Mouse (Mus musculus) liver, adult 2 months (tissue): ENCODE results near the gene Pus7l. TPM values are rescaled to one million over a fixed set of nuclear protein-coding genes. Genes with fewer than 3 reads are reported as not detected.

Experiments
- DNase-seq: peaks from one replicate; pipeline ENCODE4 v3.0.0-alpha.2; 2011; ENCODE audit warnings: low read depth, low spot score; ENCODE audit errors: extremely low read depth
- H3K27ac ChIP-seq: fragments of 200-500 bp; replicated peaks from 2 replicates; pipeline ENCODE4 v1.5.1; 2012; ENCODE audit warnings: low read depth, mild to moderate bottlenecking, control low read depth, inconsistent platforms, low read length; ENCODE audit not compliant: insufficient read depth
- H3K27me3 ChIP-seq: fragments of 200-500 bp; 2 replicates; pipeline ENCODE4 v1.6.1; 2012; ENCODE audit warnings: mild to moderate bottlenecking, moderate library complexity, low read length, inconsistent platforms; ENCODE audit not compliant: control insufficient read depth, insufficient read depth
- H3K36me3 ChIP-seq: fragments of 200-500 bp; 2 replicates; pipeline ENCODE4 v1.6.1; 2012; ENCODE audit warnings: low read length, inconsistent platforms; ENCODE audit not compliant: control insufficient read depth, insufficient read depth
- H3K4me1 ChIP-seq: fragments of 200-500 bp; 2 replicates; pipeline ENCODE4 v1.6.1; 2011; ENCODE audit warnings: low read length; ENCODE audit not compliant: control insufficient read depth, insufficient read depth
- H3K4me3 ChIP-seq: fragments of 200-500 bp; 2 replicates; pipeline ENCODE4 v1.5.1; 2011; ENCODE audit warnings: low read depth, mild to moderate bottlenecking, control low read depth, low read length, moderate library complexity; ENCODE audit not compliant: insufficient read depth
- H3K79me2 ChIP-seq: fragments of 200-500 bp; 2 replicates; pipeline ENCODE4 v1.6.1; 2012; ENCODE audit warnings: inconsistent platforms, mild to moderate bottlenecking, low read length, moderate library complexity; ENCODE audit not compliant: control insufficient read depth, insufficient read depth
- H3K9ac ChIP-seq: fragments of 200-500 bp; 2 replicates; pipeline ENCODE4 v1.6.1; 2012; ENCODE audit warnings: low read depth, mild to moderate bottlenecking, control low read depth, inconsistent platforms, low read length
- CTCF ChIP-seq: fragments of 200-500 bp; IDR thresholded peaks from 2 replicates; pipeline ENCODE4 v1.5.1; 2011; ENCODE audit warnings: low read depth, low read length, control low read depth
- POLR2A ChIP-seq: fragments of 200-500 bp; IDR thresholded peaks from 2 replicates; pipeline ENCODE4 v1.6.1; 2011; ENCODE audit warnings: low read length, control low read depth; ENCODE audit not compliant: insufficient read depth; ENCODE audit errors: extremely low read depth
- WGBS: fragments of 180-500 bp; shearing (Covaris S2); methylation state at CpG from one replicate; pipeline ENCODE4 v1.1.7; 2018; 5-methylcytosine and 5-hydroxymethylcytosine counted together
- polyA plus RNA-seq: library from polyadenylated mRNA; depleted of rRNA; stranded (reverse); fragments of >200 nt; gene quantifications from 2 replicates; pipeline ENCODE4 v1.2.3, GENCODE M21; 2012
- total RNA-seq: library from RNA; depleted of rRNA; stranded (reverse); fragments of >200 nt; gene quantifications from 2 replicates; pipeline ENCODE4 v1.2.3, GENCODE M21; 2014

Pus7l gene
- total and polyA plus RNA-seq, 2 experiments, result 0.92 to 1.5 TPM

DNA sequence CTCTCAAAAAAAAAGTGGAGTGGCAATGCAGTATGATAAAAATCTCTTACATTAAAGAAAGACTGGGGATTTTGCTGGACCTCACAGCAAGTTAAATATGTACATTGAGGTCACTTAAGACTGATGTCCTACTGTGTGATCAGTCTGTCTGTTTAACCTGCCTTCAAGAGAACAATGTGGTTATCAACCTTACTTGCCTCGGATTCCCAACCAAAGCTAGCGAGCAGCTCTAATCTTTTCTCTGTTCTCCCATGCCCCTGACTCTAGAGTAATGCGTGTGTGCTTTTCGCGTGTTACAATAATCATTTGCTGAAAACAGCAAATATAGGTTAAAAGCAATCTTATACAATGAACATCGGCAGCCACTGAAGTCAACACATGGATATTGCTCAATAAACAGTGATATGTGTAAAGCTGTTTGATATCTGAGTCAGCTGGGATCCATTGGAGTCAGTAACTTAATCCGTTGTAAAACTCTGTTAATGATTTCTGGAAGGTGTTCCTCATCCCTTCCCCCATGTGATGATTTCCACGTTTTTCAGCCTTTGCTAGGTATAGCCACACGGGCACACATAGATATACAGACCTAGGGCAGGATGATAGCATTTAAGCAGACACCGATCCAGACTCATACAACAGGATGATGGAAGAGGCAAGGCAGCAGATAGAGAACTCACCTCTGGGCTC lies 25.3 kb upstream of the Pus7l start:
- TF ChIP-seq CTCF, result no peak
- TF ChIP-seq POLR2A, result no peak
- peaks cover 3% of the 10 kb centered on the region; the same call in 1 of the 2 replicates for H3K4me1 ChIP-seq
- peak; percentile 24 for DNase-seq
- H3K27ac ChIP-seq, result no peak overlapping the region
- 34% methylated on average over 10 of the region's 10 CpGs for WGBS
- peaks cover 12% of the 10 kb centered on the region for H3K36me3 ChIP-seq
- no peak overlapping the region for H3K9ac ChIP-seq
- H3K4me3 ChIP-seq, result no peak overlapping the region
- H3K27me3 ChIP-seq, result no peaks in the 10 kb centered on the region
- H3K79me2 ChIP-seq, result no peaks in the 10 kb centered on the region

DNA sequence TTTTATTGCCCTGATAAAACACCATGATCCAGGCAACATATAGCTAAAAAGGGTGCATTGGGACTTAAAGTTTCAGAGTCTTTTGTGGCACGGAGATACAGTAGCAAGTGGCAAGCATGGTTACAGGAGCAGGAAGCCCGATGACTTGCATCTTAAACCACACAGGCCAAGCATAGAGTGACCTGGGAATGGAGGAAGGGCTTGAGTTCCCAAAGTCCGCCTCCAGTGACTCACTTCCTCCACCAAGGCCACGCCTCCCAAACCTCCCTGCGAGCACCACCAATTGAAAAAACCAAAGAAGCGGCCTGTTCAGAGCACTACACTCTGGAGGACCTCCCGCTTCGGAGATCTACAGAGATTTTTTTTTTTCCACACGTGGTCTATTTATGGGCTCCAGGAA lies 22.5 kb upstream of the Pus7l start:
- DNase-seq, result no peak
- no peak for TF ChIP-seq CTCF
- TF ChIP-seq POLR2A, result no peak
- 82% methylated on average over 9 of the region's 9 CpGs for WGBS
- Histone ChIP-seq H3K4me3 (no peak overlapping the region), H3K27me3 (no peaks in the 10 kb centered on the region), H3K9ac (no peak overlapping the region), H3K4me1 (peaks cover 3% of the 10 kb centered on the region; the same call in 1 of the 2 replicates), H3K27ac (no peak overlapping the region), H3K36me3 (peaks cover 18% of the 10 kb centered on the region), H3K79me2 (no peaks in the 10 kb centered on the region)

DNA sequence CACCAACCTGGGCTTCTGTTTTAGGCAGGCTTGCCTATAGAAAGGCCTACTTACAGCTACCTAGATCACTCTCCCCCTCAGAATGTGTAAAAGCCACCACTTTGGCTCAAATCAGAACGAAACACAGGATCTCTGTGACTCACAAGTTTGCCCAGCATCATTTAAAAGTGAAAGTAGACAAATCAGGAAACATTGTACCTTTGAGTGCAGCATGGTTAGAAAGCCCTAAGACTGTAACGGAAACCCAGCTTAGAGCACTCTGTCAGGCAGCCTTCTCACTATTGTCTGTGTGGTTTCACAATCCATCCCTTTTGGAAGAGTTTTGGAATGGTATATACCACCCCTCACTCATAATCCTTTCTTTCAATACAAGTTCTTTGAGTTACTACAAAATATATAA lies 21.6 kb upstream of the Pus7l start:
- H3K27me3 ChIP-seq, result no peaks in the 10 kb centered on the region
- no peak for DNase-seq
- H3K36me3 ChIP-seq, result peaks cover 21% of the 10 kb centered on the region
- no peaks in the 10 kb centered on the region for H3K79me2 ChIP-seq
- H3K9ac ChIP-seq, result no peak overlapping the region
- TF ChIP-seq CTCF (no peak), POLR2A (no peak)
- 90% methylated on average over 2 of the region's 2 CpGs for WGBS
- H3K4me3 ChIP-seq, result no peak overlapping the region
- no peak overlapping the region for H3K27ac ChIP-seq
- peaks cover 3% of the 10 kb centered on the region; the same call in 1 of the 2 replicates for H3K4me1 ChIP-seq

DNA sequence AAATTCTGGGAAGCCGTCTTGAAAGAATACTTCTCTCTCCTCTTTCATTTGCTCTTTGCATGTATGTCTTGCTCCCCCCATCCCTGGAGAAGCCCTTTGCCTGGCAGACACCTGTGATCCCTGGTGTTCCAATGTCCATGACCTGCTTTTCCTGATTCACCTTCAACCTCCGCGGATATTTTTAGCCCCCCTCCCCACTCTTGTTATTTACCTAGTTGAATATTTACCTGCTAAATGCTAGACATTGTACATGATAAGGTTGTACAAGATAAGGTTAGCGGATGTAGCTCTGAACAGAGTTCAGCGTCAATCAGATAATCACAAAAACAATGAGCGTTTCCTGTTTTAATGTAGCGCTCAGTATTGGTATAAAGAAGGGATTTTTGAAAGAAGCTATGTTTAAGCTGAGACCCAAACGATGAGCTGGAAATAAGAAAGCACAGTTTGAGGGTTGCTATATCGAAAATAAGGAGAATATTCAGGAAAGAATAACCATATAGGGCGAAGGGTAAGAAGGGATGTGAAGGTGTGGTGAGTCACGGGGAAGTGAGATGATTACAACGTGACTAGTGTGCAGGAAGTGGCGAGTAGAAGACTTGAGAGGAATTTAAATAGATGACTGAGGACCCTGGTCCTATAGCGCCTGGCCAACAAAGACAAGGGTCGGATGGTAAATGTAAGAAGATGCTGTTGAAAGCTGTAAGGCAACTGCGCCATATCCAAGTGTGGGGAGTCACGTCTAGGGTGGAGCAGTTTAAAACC lies 15.7 kb upstream of the Pus7l start:
- Histone ChIP-seq H3K27me3 (no peaks in the 10 kb centered on the region), H3K79me2 (no peaks in the 10 kb centered on the region), H3K4me1 (no peaks in the 10 kb centered on the region), H3K36me3 (peaks cover 24% of the 10 kb centered on the region), H3K4me3 (no peak overlapping the region), H3K27ac (no peak overlapping the region), H3K9ac (no peak overlapping the region)
- TF ChIP-seq POLR2A (no peak), CTCF (no peak)
- 49% methylated on average over 17 of the region's 17 CpGs for WGBS
- peak; percentile 16 for DNase-seq

GRCm38 (mm10) chr15:94557442-94557841 lies 14.1 kb upstream of the Pus7l start:
- no peak for TF ChIP-seq POLR2A
- TF ChIP-seq CTCF, result peak; percentile 88
- Histone ChIP-seq H3K36me3 (peaks cover 20% of the 10 kb centered on the region), H3K9ac (no peak overlapping the region), H3K4me1 (no peaks in the 10 kb centered on the region), H3K79me2 (no peaks in the 10 kb centered on the region), H3K27me3 (no peaks in the 10 kb centered on the region), H3K27ac (no peak overlapping the region), H3K4me3 (no peak overlapping the region; the same call in 1 of the 2 replicates)
- peak; percentile 55 for DNase-seq
- 21% methylated on average over 7 of the region's 7 CpGs for WGBS

GRCm38 (mm10) chr15:94553536-94553935 lies 10.2 kb upstream of the Pus7l start:
- TF ChIP-seq POLR2A, result no peak
- no peak for TF ChIP-seq CTCF
- Histone ChIP-seq H3K4me1 (no peaks in the 10 kb centered on the region), H3K27ac (no peak overlapping the region), H3K4me3 (no peak overlapping the region), H3K79me2 (no peaks in the 10 kb centered on the region), H3K27me3 (no peaks in the 10 kb centered on the region), H3K9ac (no peak overlapping the region), H3K36me3 (peaks cover 21% of the 10 kb centered on the region)
- no peak for DNase-seq
- WGBS, result 95% methylated on average over 9 of the region's 9 CpGs
